8 mouse cellular contexts compared by ENCODE assay signal in genomic region chr2:173229578-173230224, GRCm38 (mm10). TPM values are rescaled to one million over a fixed set of nuclear protein-coding genes. Genes with fewer than 3 reads are reported as not detected.
DNase-seq lines count a peak whose midpoint lies in the region; ATAC-seq lines count a peak whose summit lies in the region.

No protein-coding gene starts in this region.

- ATAC-seq in intestine, embryonic 15.5 days: peak; percentile 79

- peaks cover 34% of the 10 kb centered on the region for H3K36me3 ChIP-seq in intestine, embryonic 15.5 days
- H3K36me3 ChIP-seq in midbrain, embryonic 10.5 days: peaks cover 65% of the 10 kb centered on the region

- H3K27ac ChIP-seq in intestine, embryonic 15.5 days: 0 out of 2 replicates have a peak overlapping the region, but pooled peaks have one; percentile 4
- peak overlapping the region; percentile 42; the same call in 1 of the 2 replicates for H3K27ac ChIP-seq in midbrain, embryonic 10.5 days (replicated peaks)

- no peak overlapping the region for H3K4me3 ChIP-seq in intestine, embryonic 15.5 days (replicated peaks)
- H3K4me3 ChIP-seq in midbrain, embryonic 10.5 days: peak overlapping the region; percentile 39

- peak overlapping the region; percentile 33; the same call in 1 of the 2 replicates for H3K4me2 ChIP-seq in intestine, embryonic 15.5 days (replicated peaks)

- 8% methylated on average over 10 of the region's 10 CpGs for WGBS in intestine, embryonic 15.5 days
- 4% methylated on average over 10 of the region's 10 CpGs for WGBS in midbrain, embryonic 10.5 days

- peak; percentile 92 to 93 for DNase-seq in adrenal gland, adult 18-20 months (ENCODE audit: low spot score in 2 of 2)
- peak; percentile 89 for DNase-seq in embryo, embryonic 11 days
- peak; percentile 86 to 89 for DNase-seq in gastrocnemius, postnatal 36 days
- DNase-seq in left cerebral cortex, postnatal 25 days (ENCODE audit: low spot score in 2 of 2): peak; percentile 89 to 94
- DNase-seq in midbrain, embryonic 10.5 days (ENCODE audit: low spot score): peak; percentile 91
- peak; percentile 79 to 82 for DNase-seq in right cerebral cortex, postnatal 36 days (ENCODE audit: low spot score in 2 of 2)
- DNase-seq in yolk sac, embryonic 10.5 days (ENCODE audit: low spot score): peak; percentile 80

- H3K9me3 ChIP-seq in intestine, embryonic 15.5 days: no peaks in the 10 kb centered on the region
- H3K9me3 ChIP-seq in midbrain, embryonic 10.5 days (replicated peaks): no peaks in the 10 kb centered on the region

- intact Hi-C loops in gastrocnemius, postnatal 36 days (cut with DNase I): loop anchor here (2.0 kb wide), 3 partner anchors 43 to 317 kb away; no protein-coding TSS in a partner anchor
- intact Hi-C loops in left cerebral cortex, postnatal 25 days (cut with DNase I): loop anchor here (1.0 to 5.0 kb wide), 5 partner anchors 45 to 317 kb away; no protein-coding TSS in a partner anchor

- no peaks in the 10 kb centered on the region for H3K27me3 ChIP-seq in intestine, embryonic 15.5 days (replicated peaks)
- H3K27me3 ChIP-seq in midbrain, embryonic 10.5 days (ENCODE audit: low read depth, poor library complexity, severe bottlenecking): 0 out of 2 replicates have a peak, but pooled peaks cover 12% of the 10 kb centered on the region

- peaks cover 52% of the 10 kb centered on the region for H3K4me1 ChIP-seq in intestine, embryonic 15.5 days (replicated peaks)
- peaks cover 21% of the 10 kb centered on the region for H3K4me1 ChIP-seq in midbrain, embryonic 10.5 days

- H3K9ac ChIP-seq in intestine, embryonic 15.5 days: no peak overlapping the region

RNA-seq across cellular contexts. Expression of gene Zbp1, which starts 11.0 kb away (rescaled TPM):
- 1 to 10 TPM; 2.7 to 3.5 TPM for total RNA-seq in adrenal gland, adult 18-20 months (2021)
- total RNA-seq in gastrocnemius, postnatal 36 days (2021): under 1 TPM in 1 of 2 experiments, not detected in 1; 0.30 TPM
- polyA plus RNA-seq in intestine, embryonic 15.5 days (2015; fragmentation: Nextera tagmentation; extraction: Ambion mirVana): 0.55 and 0.95 TPM in 2 replicates
- not detected for total RNA-seq in left cerebral cortex, postnatal 25 days (2021)
- 0.28 and 0.43 TPM in 2 replicates for polyA plus RNA-seq in midbrain, embryonic 10.5 days (2016; fragmentation: Nextera tagmentation; extraction: Ambion mirVana)

RNA-seq across cellular contexts. Expression of gene Pmepa1, which starts 46.6 kb away (rescaled TPM):
- total RNA-seq in adrenal gland, adult 18-20 months (2021): 10 to 100 TPM; 39.1 to 86.4 TPM
- 10 to 100 TPM; 14.7 to 21.8 TPM for total RNA-seq in gastrocnemius, postnatal 36 days (2021)
- 5.6 and 5.9 TPM in 2 replicates for polyA plus RNA-seq in intestine, embryonic 15.5 days (2015; fragmentation: Nextera tagmentation; extraction: Ambion mirVana)
- total RNA-seq in left cerebral cortex, postnatal 25 days (2021): 10 to 100 TPM; 44.9 to 53.8 TPM
- polyA plus RNA-seq in midbrain, embryonic 10.5 days (2016; fragmentation: Nextera tagmentation; extraction: Ambion mirVana): 1.2 and 2.0 TPM in 2 replicates
